Mouse (Mus musculus) embryonic stem cell, embryonic (primary cell): ENCODE measurements around the gene Ttc17.
"Not testable (repeated sequence)": the region's sequence is repeated elsewhere in the genome, so short reads cannot be mapped to it uniquely, and the experiment has no call there.

Experiments used
- CTCF ChIA-PET, 4 experiments: fragments of 300-600 bp in 2 of 4; fragments of 350-600 bp in 2 of 4; sonication (Branson Sonifier 250); formaldehyde crosslinking; loops; one replicate each; lab custom pipeline; 2022; ENCODE audit warnings: inconsistent platforms in 2 of 4; lab: Charles Lee
- POLR2A ChIA-PET, 4 experiments: fragments of 300-600 bp in 2 of 4; fragments of 350-600 bp in 2 of 4; sonication (Branson Sonifier 250); formaldehyde crosslinking; loops; one replicate each; lab custom pipeline; 2022; ENCODE audit warnings: antibody characterized with exemption in 4 of 4, inconsistent platforms in 1 of 4; lab: Charles Lee

Gene Ttc17

DNA sequence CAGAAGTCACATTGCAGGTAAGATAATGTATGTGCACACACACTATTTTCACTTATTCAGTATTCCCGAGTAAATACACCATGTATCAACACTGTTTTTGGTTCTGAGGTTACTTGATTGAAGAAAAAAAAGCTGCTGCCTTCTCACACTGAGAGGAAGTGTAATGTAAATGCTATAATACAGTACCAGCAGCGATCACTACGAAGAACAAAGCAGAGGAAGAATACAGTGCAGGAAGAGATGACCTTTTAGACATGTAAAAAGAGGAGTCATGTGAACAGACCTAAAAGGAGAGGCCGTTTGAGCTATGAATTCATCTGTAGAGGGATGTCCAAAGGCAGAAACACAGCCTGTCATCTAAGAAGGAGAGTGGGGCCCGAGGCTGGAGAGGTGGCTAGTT lies 9.0 kb downstream of the Ttc17 start:
- CTCF ChIA-PET, result no interaction called here
- POLR2A ChIA-PET, result interaction anchor here in 2 of 4 experiments (1.0 to 3.1 kb wide), 7 partner anchors 9 to 40 kb away, joined by 3 to 12 read pairs (median 6); partner anchors contain the start of genes Ttc17 (in 2 of the 2) and Api5 (in 1 of the 2)

DNA sequence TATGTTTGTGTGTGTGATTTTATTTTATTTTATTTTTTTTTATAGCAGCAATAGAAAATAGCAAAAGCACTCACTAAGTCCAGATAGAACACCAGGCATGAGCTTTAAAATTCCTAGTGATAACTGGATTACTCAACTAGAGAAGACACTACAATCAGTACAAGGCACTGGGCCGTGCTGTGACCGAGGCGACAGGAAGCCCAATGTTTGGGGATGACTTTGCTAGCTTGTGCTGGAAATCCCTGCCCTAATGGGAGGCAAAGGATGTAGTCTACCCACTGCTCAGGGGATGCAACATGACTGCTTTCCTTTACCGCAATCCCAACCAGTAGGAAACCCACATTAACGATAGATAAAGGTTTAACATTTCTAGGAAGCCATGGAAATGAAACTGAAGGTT lies 10.2 kb downstream of the Ttc17 start:
- CTCF ChIA-PET, result no interaction called here
- POLR2A ChIA-PET, result interaction anchor here in 2 of 4 experiments (1.0 to 3.1 kb wide), 4 partner anchors 10 to 13 kb away, joined by 3 to 12 read pairs (median 6); partner anchors contain the start of gene Ttc17 (in 2 of the 2)

DNA sequence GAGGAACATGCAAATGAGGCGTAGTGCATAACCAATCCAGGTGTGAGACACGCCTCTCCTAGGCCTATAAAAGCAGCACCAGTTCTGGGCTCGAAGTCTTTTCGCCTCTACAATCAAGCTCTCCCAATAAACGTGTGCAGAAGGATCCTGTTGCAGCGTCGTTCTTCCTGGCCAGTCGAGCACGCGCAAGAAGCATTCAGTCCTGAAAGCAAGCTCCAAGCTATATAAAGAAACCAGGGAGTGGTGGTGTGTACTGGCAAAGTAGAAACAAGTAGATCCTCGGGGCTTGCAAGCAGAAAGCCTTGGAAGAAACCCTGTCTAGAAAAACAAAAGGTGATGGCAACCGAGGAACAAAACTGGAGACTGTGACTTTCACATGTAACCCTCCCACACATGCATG lies 15.4 kb downstream of the Ttc17 start:
- POLR2A ChIA-PET, result interaction anchor here in 1 of 4 experiments (0.5 to 1.6 kb wide), 3 partner anchors 13 to 233 kb away, joined by 3 read pairs; partner anchors contain the start of gene Hsd17b12
- CTCF ChIA-PET, result not testable (repeated sequence)

GRCm38 (mm10) chr2:94389000-94389399 lies 17.5 kb downstream of the Ttc17 start:
- ChIA-PET POLR2A (no interaction called here), CTCF (no interaction called here)

DNA sequence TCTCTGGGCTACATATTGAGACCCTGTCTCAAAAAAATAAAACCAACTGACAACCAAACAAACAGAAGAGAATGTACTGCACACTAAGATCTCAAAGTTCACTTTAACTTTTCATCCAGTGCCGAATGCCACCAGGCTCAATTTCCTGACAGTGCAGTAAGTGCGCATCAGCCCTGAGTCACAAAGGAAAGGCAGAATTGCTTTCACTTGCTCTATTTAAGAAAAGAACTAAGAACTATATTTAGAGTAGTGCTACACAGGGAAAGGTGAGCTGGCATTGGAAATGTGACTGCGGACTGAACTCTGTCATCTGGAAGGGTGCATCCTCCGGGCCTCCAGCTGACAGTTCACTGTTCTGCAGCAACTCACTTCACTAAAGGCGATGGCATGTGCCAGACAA lies 18.6 kb downstream of the Ttc17 start:
- ChIA-PET POLR2A (interaction anchor here in 1 of 4 experiments (0.8 kb wide), 1 partner anchor 230 kb away, joined by 3 read pairs; the partner anchor contains the start of gene Hsd17b12), CTCF (interaction anchor here in 1 of 4 experiments (0.5 kb wide), 1 partner anchor 12 kb away, joined by 4 read pairs; no protein-coding TSS in a partner anchor)

DNA sequence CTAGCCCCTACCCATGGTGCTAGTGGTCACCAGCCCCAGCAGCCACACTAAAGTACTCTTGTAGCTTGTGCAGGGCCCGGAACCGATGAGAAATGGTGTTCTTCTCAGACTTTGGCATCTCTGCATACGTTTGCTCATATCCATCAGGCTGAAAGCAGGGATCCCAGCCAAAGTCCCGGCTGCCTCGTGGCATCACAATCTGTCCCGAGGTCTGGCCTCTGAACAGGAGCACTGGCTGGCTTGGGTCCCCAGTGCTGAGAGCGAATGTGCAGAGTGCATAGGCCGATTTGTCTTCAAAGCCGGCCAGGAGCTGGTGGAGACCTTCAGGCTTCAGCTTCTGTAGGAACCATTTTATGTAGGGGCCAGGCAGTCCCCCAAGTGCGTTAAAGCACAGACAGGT lies 22.0 kb downstream of the Ttc17 start:
- CTCF ChIA-PET, result not testable (repeated sequence)
- POLR2A ChIA-PET, result interaction anchor here in 1 of 4 experiments (1.4 kb wide), 1 partner anchor 11 kb away, joined by 4 read pairs; no protein-coding TSS in a partner anchor

- CTCF ChIA-PET, result no interaction called here
Observed at GRCm38 (mm10) chr2:94381057-94381647, 25.3 kb downstream of the Ttc17 start.

DNA sequence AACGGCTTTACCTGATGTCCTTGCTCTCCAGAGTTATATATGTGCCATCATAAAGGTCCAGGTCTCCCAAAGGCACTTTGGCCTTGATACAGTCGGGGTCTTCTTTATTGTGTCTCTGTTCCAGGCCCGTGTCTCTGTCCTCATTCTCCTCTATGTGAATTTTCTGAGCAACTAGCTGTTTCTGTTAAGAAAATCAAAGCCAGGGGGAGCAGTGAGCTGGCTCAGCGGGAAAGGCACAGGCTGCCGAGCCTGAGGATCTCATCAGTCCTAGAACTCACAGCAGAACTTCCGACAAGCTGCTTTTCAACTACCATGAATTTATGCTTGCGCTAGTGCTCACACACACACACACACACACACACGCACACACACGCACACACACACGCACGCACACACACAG lies 27.8 kb downstream of the Ttc17 start:
- ChIA-PET POLR2A (interaction anchor here in 1 of 4 experiments (0.7 kb wide), 1 partner anchor 1219 kb away, joined by 3 read pairs; no protein-coding TSS in a partner anchor), CTCF (interaction anchor here in 2 of 4 experiments (0.6 to 1.2 kb wide), 3 partner anchors 8 to 59 kb away, joined by 3 to 4 read pairs (median 3); partner anchors contain the start of genes Api5 (in 1 of the 2) and Ttc17 (in 1 of the 2))

More at GRCm38 (mm10) chr2:94381057-94381647, 25.3 kb downstream of the Ttc17 start:
- POLR2A ChIA-PET, result interaction anchor here in 2 of 4 experiments (0.8 to 1.4 kb wide), 2 partner anchors 25 to 54 kb away, joined by 3 read pairs; partner anchors contain the start of gene Ttc17 (in 1 of the 2)

GRCm38 (mm10) chr2:94371093-94371492 lies 35.4 kb downstream of the Ttc17 start:
- POLR2A ChIA-PET, result no interaction called here

DNA sequence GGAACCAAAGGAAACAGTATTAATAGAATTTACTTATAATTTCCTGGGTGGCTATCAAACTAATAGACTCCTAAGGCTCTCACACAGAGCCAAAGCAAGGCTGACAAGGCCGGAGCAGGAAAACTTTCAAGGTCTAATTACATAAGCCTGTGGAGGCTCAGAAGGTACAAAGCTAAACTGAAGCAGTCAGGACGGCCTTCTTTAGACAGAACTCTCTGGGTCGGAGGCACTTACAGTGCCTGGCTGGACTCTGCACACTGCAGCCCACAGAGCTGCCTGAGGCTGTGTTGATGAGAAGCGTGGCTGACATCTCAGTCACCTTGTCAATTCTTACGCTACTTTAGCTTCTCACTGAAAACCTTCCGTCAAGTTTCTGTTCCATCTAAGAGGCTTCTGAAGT lies 42.7 kb downstream of the Ttc17 start:
- CTCF ChIA-PET, result no interaction called here
- POLR2A ChIA-PET, result no interaction called here

More at GRCm38 (mm10) chr2:94371093-94371492, 35.4 kb downstream of the Ttc17 start:
- CTCF ChIA-PET, result no interaction called here

DNA sequence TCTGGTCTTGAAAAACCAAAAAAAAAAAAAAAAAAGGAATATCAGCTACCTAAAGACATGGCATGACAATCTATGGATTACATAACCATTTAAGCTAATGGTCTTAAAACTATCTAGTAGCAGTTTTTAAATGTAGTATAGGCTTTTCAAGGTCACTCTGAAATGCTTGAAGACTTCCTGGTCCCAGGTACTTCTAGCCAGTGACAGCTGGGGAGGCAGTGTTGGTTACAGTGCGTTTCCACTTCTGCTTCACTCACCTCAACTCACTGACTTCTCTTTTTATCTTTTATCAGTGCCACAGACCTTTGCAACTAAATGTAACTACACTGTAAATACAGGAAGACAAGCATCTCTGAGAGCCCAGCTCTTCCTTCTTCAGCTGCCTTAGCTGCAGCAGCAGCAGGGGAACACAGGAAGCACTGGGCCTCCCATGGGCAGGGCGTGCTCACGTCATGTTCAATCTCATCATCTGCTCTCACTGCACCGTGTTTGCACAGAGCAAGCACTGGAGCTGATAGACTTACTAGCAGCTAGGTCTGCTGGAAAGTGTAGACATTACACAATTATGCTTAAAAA lies 46.0 kb downstream of the Ttc17 start:
- CTCF ChIA-PET, result no interaction called here

DNA sequence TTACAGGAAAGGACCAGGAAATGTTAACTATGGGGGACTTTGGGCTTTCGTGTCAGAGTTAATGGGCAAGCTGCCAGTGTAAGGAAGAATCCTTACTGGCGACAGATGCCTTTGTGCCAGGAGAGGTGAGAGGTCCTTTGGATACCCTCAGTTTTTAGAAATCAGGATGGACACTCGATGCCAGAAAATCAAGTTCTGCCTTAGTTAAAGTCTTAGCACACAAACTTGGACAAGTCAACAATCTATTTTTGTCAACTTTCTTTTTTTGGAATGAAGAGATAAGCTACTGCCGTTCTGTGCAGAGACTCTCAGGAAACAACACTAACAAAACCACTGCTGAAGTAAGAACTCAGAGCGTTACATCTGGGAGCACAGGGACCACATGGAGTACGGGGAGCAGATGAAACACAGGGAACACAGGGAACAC lies 58.3 kb downstream of the Ttc17 start:
- CTCF ChIA-PET, result no interaction called here
- POLR2A ChIA-PET, result no interaction called here

More for the DNA sequence above, 46.0 kb downstream of the Ttc17 start:
- POLR2A ChIA-PET, result interaction anchor here in 2 of 4 experiments (0.5 to 0.7 kb wide), 2 partner anchors 176 to 550 kb away, joined by 3 read pairs; no protein-coding TSS in a partner anchor

DNA sequence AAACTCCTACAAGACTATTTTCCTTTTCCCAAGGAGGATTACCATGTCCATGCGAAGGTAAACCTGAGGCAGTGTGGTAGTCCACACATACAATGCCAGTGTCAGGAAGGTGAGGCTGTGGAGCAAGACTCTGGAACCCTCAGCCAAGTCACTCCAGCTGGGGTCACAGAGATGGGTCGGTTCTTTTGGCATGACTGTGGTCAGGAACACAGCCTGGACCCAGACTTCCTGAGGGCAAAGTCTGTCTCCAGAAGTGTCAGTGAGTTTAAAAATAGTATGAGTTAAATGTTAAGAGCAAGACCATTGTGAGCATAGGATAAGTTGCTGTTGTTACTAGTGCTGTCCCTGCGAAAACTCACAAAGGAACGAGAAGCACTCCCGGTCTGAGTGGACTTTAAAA lies 59.7 kb downstream of the Ttc17 start:
- POLR2A ChIA-PET, result no interaction called here
- CTCF ChIA-PET, result no interaction called here

DNA sequence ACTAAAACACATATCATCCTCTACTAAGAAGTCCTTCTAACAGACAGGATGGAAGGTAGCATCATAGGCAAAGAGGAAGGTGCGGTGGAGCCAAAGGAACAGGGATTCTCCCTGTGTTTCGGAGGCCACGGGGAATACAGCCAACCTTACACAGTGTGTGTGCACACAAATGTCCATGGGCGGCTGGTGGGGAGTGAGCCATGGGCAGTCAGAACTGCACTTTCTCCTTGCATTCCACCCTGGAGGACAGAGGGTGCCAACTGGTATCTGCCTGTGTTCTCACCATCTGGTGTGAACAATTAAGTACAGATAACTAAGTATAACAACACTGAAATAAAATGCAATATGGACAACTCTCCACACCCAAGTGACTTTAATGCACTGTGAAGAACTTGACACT lies 61.9 kb downstream of the Ttc17 start:
- ChIA-PET POLR2A (no interaction called here), CTCF (interaction anchor here in 1 of 4 experiments (0.6 kb wide), 1 partner anchor 1879 kb away, joined by 3 read pairs; no protein-coding TSS in a partner anchor)

- ChIA-PET CTCF (no interaction called here), POLR2A (interaction anchor here in 1 of 4 experiments (0.6 kb wide), 1 partner anchor 334 kb away, joined by 4 read pairs; no protein-coding TSS in a partner anchor)
Observed at GRCm38 (mm10) chr2:94343290-94344285, 62.9 kb downstream of the Ttc17 start.

- POLR2A ChIA-PET, result no interaction called here
- CTCF ChIA-PET, result interaction anchor here in 1 of 4 experiments (0.6 kb wide), 1 partner anchor 612 kb away, joined by 3 read pairs; no protein-coding TSS in a partner anchor
Observed at GRCm38 (mm10) chr2:94340769-94341168, 65.7 kb downstream of the Ttc17 start.

GRCm38 (mm10) chr2:94339495-94339894 lies 67.0 kb downstream of the Ttc17 start:
- ChIA-PET CTCF (no interaction called here), POLR2A (no interaction called here)

DNA sequence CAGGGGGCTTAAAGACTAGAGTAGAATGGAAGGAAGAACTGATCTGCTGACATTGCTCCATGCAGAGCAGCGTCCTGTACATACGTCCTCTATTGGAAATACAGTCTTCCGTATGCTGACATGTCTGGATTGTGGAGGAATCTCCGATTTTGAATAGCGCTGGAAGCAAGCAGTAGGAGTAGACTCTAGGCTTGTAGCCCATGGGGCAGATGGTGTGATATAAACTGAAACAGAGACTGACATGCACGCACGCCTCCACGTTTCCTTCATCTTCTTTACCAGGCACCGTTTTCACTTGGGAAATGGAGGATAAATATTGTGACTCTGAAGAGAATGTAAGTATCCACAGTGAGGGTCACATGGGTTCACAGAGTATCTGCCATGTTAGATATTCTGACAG lies 70.2 kb downstream of the Ttc17 start:
- ChIA-PET POLR2A (no interaction called here), CTCF (no interaction called here)
